8 mouse cellular contexts compared by ENCODE assay signal in the genomic region with DNA sequence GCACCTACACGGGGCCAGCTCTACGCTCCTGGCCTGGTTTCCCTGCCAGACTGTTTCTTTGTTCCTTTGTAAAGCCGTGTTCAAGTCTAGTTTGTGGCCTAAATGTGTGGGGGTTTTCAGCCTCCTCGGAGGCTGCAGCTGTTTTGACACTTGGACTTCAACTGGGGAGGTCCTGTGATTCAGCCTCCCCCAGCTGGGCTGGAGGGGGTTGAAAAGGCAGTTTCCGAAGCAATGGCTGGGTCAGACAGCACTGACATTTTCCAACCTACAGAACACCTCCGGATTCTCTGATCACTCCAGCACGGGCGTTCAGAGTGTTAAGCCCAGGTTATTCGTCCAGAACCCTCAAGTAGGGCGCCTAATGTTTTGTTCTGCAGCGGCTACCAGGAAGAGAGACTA. TPM values are rescaled to one million over a fixed set of nuclear protein-coding genes. Genes with fewer than 3 reads are reported as not detected.
DNase-seq lines count a peak whose midpoint lies in the region; ATAC-seq and TF ChIP-seq lines count a peak whose summit lies in the region.

No protein-coding gene starts in this region.

- TF ChIP-seq CTCF in liver, embryonic 14.5 days (IDR thresholded peaks at IDR 0.05; ENCODE audit: low read depth), result no peak

- H3K4me1 ChIP-seq in kidney, embryonic 16.5 days (ENCODE audit: insufficient read depth, low read length), result peaks cover 11% of the 10 kb centered on the region
- H3K4me1 ChIP-seq in liver, embryonic 14.5 days (replicated peaks; ENCODE audit: control insufficient read depth in 2 of 2, insufficient read depth in 2 of 2, low read length in 1 of 2), result peaks cover 3 to 6% of the 10 kb centered on the region in 2 experiments; a peak in 2 of 4 replicates

- ATAC-seq in kidney, embryonic 16.5 days (ENCODE audit: low FRiP score, low TSS enrichment), result no peak
- peak; percentile 3 for ATAC-seq in activated CD4-positive, CD25-positive, alpha-beta regulatory T cell, adult 4 months
- ATAC-seq in liver, embryonic 14.5 days (ENCODE audit: insufficient read depth), result no peak

- 2% methylated on average over 11 of the region's 11 CpGs for WGBS in kidney, embryonic 16.5 days
- 1% methylated on average over 11 of the region's 11 CpGs for WGBS in liver, embryonic 14.5 days (ENCODE audit: insufficient replicate concordance)

- H3K27me3 ChIP-seq in kidney, embryonic 16.5 days (ENCODE audit: insufficient read depth, low read length), result no peaks in the 10 kb centered on the region
- H3K27me3 ChIP-seq in liver, embryonic 14.5 days (ENCODE audit: control insufficient read depth, insufficient read depth, low read length), result peaks cover 33% of the 10 kb centered on the region

- peak overlapping the region; percentile 99 for H3K9ac ChIP-seq in kidney, embryonic 16.5 days (replicated peaks; ENCODE audit: low read length)
- peak overlapping the region; percentile 91 for H3K9ac ChIP-seq in liver, embryonic 14.5 days (replicated peaks)

- DNase-seq in kidney, postnatal 10 days, result no peak
- peak; percentile 62 for DNase-seq in forelimb bud, embryonic 11.5 days (ENCODE audit: low read depth, low spot score)
- DNase-seq in liver, embryonic 14.5 days (ENCODE audit: low read depth in 3 of 3, low spot score in 3 of 3), result no peak
- no peak for DNase-seq in frontal cortex, adult 2 months (ENCODE audit: extremely low spot score in 1 of 2, low spot score in 1 of 2)
- DNase-seq in urinary bladder, postnatal 4 days (ENCODE audit: low spot score in 2 of 2), result no peak
- no peak for DNase-seq in frontal cortex, postnatal 10 days (ENCODE audit: low spot score in 2 of 2)

- peak overlapping the region; percentile 84 for H3K4me2 ChIP-seq in kidney, embryonic 16.5 days (replicated peaks; ENCODE audit: low read depth, low read length)
- peak overlapping the region; percentile 94 for H3K4me2 ChIP-seq in liver, embryonic 14.5 days (ENCODE audit: low read depth)

- peak overlapping the region; percentile 99 for H3K27ac ChIP-seq in kidney, embryonic 16.5 days (ENCODE audit: low read length)
- H3K27ac ChIP-seq in liver, embryonic 14.5 days, result peak overlapping the region; percentile 5

- peak overlapping the region; percentile 93 for H3K4me3 ChIP-seq in kidney, embryonic 16.5 days (ENCODE audit: low read length)
- peak overlapping the region; percentile 76 to 86 for H3K4me3 ChIP-seq in liver, embryonic 14.5 days (ENCODE audit: insufficient read depth in 1 of 2, low read depth in 2 of 2, low read length in 2 of 2)

- H3K36me3 ChIP-seq in kidney, embryonic 16.5 days (ENCODE audit: insufficient read depth, low read length), result no peaks in the 10 kb centered on the region
- H3K36me3 ChIP-seq in liver, embryonic 14.5 days (replicated peaks; ENCODE audit: control insufficient read depth, insufficient read depth, low read depth), result no peaks in the 10 kb centered on the region

- H3K9me3 ChIP-seq in kidney, embryonic 16.5 days (ENCODE audit: low read length), result no peaks in the 10 kb centered on the region
- H3K9me3 ChIP-seq in liver, embryonic 14.5 days (ENCODE audit: control insufficient read depth, low read length), result no peaks in the 10 kb centered on the region

- no peak for TF ChIP-seq EP300 in liver, embryonic 14.5 days (IDR thresholded peaks at IDR 0.05; ENCODE audit: low read depth)

RNA-seq across cellular contexts. Expression of a gene that starts 0.6 kb away (rescaled TPM):
- polyA plus RNA-seq in kidney, embryonic 16.5 days (2015; fragmentation: Nextera tagmentation; extraction: Ambion mirVana), result 204 and 209 TPM in 2 replicates
- polyA plus RNA-seq in activated CD4-positive, CD25-positive, alpha-beta regulatory T cell, adult 4 months (2017; shearing (Covaris generic)), result 100 to 1,000 TPM; 210 to 227 TPM
- polyA plus RNA-seq in liver, embryonic 14.5 days (2012; rRNA removed), result 27.0 and 36.2 TPM in 2 replicates
- polyA plus RNA-seq in liver, embryonic 14.5 days (2014; fragmentation: Nextera tagmentation; extraction: Ambion mirVana), result 101 TPM in 2 replicates
- 136 and 141 TPM in 2 replicates for polyA plus RNA-seq in frontal cortex, adult 2 months (2012; rRNA removed)

RNA-seq across cellular contexts. Expression of a gene that starts 4.1 kb away (rescaled TPM):
- polyA plus RNA-seq in kidney, embryonic 16.5 days (2015; fragmentation: Nextera tagmentation; extraction: Ambion mirVana), result 28.8 and 30.9 TPM in 2 replicates
- polyA plus RNA-seq in activated CD4-positive, CD25-positive, alpha-beta regulatory T cell, adult 4 months (2017; shearing (Covaris generic)), result 10 to 100 TPM; 10.9 to 11.1 TPM
- 3.8 and 5.8 TPM in 2 replicates for polyA plus RNA-seq in liver, embryonic 14.5 days (2012; rRNA removed)
- polyA plus RNA-seq in liver, embryonic 14.5 days (2014; fragmentation: Nextera tagmentation; extraction: Ambion mirVana), result 5.5 and 5.8 TPM in 2 replicates
- polyA plus RNA-seq in frontal cortex, adult 2 months (2012; rRNA removed), result 51.2 and 52.8 TPM in 2 replicates

RNA-seq across cellular contexts. Expression of a gene that starts 21.1 kb away (rescaled TPM):
- polyA plus RNA-seq in kidney, embryonic 16.5 days (2015; fragmentation: Nextera tagmentation; extraction: Ambion mirVana), result not detected in 2 replicates
- not detected for polyA plus RNA-seq in activated CD4-positive, CD25-positive, alpha-beta regulatory T cell, adult 4 months (2017; shearing (Covaris generic))
- polyA plus RNA-seq in liver, embryonic 14.5 days (2012; rRNA removed), result 0.13 TPM in 1 of 2 replicates, not detected in the other
- polyA plus RNA-seq in liver, embryonic 14.5 days (2014; fragmentation: Nextera tagmentation; extraction: Ambion mirVana), result not detected in 2 replicates
- 4.1 and 5.0 TPM in 2 replicates for polyA plus RNA-seq in frontal cortex, adult 2 months (2012; rRNA removed)
